Mouse (Mus musculus) cerebellum, postnatal 25 days (tissue): ENCODE results near the gene Zfyve28.

ENCODE experiments used
- DNase-seq, 2 experiments: peaks; one replicate each; pipeline ENCODE4 v3.0.0; 2021; ENCODE audit warnings: mixed read lengths in 2 of 2

Zfyve28 gene

DNA sequence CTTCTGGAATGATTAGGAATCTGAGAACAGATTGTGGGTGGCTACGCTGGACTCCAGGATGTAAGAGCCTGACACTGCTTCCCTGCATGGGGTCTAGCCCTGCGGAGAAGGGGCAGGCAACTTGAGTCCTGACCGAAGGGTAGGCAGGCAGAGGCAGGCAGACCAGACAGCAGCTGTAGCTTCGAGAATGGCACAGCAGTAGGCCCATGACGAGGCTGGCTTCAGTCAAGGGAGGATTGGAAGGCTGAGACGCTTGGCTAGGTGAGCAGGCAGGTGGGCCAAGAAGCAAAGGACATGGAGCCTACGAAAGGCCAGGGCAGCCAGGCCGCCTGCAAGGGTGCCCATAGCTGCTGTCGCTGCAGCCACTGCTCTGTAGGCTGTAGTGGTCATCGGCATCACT is 111.6 kb downstream of the Zfyve28 start:
- peak in 1 of 2 experiments; percentile 60 for DNase-seq

DNA sequence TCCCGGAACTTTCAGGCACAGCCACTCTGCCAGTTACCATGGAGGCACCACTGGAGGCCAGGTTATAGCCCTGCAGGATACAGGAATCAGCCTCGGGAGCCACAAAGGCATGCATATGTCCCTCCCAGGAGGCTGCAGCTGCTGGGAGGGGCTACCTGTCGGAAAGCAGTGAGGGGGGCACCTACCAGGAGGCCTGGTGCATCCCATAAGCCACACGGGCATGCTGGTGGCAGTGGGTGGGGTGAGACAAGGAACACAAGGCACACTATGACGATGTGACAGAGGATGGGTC is 112.9 kb downstream of the Zfyve28 start:
- DNase-seq = peak in 1 of 2 experiments; percentile 63

DNA sequence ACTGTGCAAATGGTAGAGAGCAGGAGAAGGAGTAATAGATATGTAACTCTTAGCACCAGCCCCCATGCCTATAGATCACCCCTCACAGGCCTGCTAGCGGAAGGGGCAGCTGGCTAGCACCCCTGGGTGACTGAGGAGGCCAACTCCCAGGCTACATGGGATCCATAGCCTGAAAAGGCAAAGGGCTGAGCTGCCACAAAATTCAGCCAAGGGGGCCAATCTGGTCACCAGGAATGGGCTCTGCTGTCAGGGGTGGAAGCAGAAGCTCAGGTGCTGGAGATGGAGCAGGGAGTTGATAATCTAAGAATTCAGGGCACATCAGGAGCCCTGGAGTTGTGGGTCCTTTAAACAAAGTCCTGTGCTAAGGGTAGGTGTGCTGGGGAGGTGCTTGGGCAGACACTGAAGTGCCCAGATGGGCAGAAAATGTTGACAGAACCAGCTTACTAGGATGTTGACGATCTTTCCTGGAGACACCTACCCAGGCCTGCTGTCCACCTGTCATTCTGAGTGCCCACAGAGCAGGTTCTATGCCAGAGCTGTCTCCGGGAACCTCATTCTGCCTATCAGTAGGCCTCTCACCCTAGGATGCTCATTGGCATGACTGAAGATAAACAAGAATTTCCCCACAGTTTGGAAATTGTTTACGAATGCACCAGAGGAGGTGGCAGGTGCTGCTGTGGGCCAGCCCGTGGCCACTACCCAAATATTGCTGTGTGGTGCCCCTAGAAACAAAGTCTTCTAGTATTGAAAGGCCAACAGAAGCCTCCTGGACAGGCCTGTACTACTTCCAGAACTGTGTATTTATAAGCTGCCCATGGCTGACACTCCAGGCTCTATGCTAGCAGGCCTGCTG is 113.5 kb downstream of the Zfyve28 start:
- peak; percentile 41 to 55 for DNase-seq

DNA sequence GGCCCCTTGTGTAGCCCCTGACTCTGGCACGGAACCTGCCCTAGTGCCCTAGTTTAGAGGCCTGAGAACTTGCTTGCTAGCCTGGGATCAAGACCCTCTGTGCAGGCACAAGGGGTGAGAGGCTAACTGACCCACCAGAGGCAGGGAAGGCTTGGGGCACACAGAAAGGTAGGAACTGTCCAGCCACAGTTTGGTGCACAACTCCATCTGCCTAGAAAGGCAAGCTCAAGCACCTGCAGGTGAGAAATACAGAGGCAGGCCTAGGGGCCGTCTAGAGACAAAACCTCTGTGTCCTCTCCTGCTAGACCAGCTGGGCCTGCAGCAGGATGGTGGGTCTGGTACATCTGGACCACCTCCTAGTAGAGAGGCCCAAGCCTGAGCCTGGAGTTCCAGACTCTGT is 114.2 kb downstream of the Zfyve28 start:
- DNase-seq = peak in 1 of 2 experiments; percentile 32

DNA sequence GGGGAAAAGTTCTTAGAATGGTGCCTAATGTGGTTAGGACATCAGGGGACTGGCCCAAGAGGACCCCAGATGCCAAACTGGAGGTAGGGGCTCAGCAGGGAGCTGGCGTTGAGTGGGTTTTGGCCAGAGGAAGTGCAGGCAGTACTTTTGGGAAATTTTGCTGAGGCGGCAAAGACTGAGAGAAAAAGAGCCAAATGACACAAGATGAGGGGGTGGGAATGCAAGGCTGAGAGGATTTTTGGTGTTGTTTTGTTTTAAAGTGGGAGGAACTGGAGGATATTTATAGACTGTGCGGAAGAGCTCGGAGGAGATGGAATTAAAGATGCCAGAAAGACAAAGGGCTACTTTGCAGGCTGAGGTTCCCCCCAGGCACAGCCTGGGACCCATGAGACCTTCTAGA is 117.5 kb downstream of the Zfyve28 start:
- peak in 1 of 2 experiments; percentile 42 for DNase-seq

DNA sequence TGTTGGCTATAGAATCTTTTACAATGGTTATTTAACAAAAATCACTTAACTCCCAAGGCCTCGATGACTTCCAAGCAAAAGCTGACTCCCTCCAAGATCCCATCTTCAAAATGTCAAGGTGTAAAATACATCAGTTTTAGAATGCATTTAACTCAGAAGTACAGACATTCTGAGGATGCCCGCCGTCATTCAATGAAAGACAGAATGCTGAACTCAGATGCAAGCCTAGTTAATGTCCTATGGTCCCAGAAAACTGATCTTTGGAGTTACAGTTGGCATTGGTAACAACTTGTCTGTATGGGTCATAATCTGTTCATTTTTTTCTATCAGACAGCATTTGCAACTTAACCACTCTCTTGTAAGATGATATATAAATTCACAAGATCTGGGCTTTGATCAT is 118.3 kb downstream of the Zfyve28 start:
- DNase-seq = no peak

DNA sequence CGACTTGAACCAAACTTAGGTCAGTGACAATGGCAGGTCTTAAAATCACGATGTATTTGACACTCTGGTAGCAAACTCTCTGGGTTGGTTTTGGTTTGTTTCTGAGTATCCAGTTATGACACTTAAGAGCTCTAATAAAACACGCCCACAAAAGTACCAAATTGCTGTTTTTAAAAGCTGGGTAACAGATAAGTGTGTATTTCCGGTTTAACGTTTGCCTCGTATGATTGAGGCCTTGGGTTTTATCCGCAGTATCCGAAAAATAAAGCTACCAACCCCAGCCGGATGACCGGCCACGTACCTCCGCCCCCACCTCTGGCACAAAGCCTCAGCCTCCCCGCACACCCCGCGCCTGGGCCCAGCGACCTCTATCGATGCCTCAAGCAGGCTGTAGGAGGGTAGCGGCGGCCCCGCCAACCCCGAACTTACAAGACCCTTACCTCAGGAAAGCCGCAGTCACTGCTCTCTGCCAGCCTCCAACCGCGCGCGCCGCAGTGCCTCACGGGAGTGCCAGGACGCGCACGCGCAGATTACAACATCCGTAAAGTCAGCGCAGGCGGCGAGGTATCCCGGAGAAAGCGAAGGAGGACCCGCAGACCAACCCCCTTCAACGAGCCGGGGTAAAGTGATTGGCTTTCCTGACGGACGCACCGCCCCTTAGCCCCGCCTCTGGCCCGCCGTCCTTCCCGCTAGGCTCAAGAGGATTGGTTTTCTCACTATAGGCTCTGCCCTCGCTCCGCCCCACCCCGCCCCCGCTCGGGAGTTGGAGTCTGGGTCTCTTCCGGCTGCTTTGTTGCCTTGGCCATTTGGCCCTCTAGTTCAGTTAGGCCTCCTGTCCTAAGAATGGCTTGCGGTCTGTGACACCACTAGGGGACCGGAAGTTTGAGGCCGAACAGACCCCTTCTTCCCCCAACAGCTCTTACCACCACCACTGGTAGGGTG is 119.0 kb downstream of the Zfyve28 start, which contains the start of the genes Poln and Haus3:
Poln (minus strand) TSS at position 499 of the 942 bp plus-strand sequence.
Haus3 (minus strand) TSS at position 578 of the 942 bp plus-strand sequence.
- peak; percentile 95 to 97 for DNase-seq

DNA sequence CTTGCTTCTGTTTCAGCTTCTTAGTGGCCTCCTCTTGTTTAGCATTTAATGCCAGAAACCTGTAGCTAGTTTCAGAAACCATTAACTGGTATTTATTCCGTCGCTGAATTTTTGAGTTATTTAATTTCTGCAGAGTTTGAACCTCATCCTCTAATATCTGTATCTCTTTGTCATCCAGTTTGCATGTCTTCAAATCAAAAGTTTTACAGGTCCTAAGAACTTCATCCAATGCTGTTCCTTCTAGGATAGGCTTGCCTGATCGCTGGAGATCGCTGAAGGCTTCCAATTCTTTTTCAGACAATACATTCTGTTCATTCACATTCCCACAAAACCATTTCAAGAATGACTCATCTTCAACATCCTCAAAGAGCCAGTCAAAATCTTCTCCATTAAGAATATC is 120.4 kb downstream of the Zfyve28 start:
- no peak for DNase-seq

DNA sequence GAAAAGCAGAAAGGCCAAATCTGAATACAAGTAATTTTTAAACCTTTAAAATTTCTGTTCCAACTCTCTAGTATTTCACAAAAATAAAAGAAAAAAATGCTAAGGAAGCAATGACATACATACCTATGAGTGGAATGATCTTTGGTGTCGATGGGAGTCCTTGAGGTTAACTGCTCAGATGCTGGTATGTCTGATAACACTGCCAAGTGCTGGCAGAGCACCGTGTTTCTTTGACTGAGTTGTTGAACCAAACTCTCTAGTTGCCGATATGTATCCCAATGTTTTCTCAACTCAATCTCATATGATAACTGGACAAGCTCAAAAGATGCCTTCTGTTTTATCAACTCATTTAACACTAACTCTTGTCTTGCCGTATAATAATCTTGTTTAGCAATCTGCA is 122.5 kb downstream of the Zfyve28 start:
- DNase-seq = no peak

DNA sequence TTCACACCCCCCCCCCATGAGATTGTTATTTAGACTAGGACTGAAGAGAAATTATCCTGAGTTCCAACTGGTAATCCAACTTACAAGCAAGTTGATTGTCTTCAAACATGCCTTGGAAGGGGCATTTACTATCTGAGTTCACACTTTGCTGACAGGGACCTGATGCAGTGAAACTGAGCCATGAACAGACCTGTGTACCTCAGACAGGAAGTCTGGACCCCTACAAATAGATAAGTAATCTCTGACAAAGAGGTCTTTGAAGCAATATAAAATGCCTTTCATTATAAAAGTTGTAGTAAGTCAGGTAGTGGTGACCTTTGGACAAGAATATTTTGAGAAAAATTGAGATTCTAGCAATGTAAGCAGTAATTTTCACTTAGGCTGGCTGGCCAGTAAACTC is 139.8 kb downstream of the Zfyve28 start:
- no peak for DNase-seq

DNA sequence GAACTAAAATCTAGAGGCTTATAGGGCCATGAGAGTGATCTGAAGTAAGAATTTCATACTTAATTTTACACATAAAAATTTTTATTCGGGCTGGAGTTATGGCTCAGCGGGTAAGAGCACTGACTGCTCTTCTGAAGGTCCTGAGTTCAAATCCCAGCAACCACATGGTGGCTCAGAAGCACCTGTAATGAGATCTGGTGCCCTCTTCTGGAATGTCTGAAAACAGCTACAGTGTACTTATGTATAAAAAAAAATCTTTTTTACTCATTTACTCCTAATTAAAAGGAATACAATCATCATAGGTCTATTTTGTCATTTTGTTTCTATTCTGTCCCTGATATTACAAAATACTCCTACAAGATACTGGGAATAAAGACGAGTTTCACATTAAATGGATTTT is 140.7 kb downstream of the Zfyve28 start:
- no peak for DNase-seq
